Mouse (Mus musculus) cerebellum, adult 9-11 months (tissue): Measurements from ENCODE around the gene Sbno2.
A peak's percentile ranks its signal among the peaks of the same experiment; 100 is the strongest.

Source experiments
- DNase-seq: peaks from one replicate; pipeline ENCODE4 v3.0.0; 2022

Gene Sbno2

DNA sequence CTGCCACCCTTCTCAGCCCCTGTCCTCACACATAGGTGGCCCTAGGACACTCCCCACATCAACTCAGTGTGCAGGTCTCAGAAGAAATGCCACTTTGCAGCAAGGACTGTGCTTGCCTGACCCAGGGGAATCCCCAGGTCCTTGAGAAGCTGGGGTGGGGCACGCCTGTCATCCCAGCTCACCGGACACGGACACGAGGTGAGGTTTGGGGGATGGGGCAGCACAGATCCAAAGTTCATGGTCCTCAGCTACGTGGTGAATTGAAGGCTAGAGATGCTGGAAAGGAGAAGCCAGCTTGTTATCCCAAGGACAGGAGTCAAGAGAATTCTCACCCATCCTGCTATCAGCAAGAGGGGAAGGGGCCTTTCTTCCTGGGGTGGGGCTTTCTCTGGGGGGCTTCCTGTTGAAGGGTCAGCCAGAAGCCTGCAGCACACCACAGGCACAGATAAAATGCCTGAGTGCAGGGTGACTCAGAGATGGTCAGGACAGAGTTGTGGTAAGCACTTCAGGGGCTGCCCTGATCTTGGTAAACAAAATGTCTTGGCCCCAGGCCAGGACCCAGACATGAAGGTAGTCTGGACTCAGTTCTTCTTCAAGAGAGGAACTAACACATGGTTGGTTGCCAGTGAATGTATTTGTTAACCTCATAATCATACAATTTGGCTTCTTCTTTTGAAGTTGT, 72.4 kb downstream of the Sbno2 start:
- DNase-seq = peak; percentile 44

DNA sequence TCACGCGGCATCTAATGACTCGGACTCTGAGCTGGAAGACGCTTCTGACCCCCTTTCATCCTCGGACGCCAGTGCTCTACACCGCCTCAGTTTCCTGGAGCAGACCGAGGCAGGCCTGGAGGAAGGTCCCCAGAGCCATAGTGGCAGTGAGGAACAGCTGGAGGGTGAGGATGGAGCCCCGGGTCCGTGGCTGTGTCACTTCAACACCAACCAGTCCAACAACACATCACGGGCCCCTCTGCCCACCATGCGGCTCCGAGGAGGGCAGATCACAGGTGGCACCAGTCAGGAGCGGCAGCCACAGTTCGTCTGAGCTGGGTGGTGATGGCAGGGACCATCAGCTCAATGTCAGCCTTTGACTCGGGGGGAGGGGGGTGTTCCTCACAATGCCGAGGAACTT, 74.6 kb downstream of the Sbno2 start:
- no peak for DNase-seq

DNA sequence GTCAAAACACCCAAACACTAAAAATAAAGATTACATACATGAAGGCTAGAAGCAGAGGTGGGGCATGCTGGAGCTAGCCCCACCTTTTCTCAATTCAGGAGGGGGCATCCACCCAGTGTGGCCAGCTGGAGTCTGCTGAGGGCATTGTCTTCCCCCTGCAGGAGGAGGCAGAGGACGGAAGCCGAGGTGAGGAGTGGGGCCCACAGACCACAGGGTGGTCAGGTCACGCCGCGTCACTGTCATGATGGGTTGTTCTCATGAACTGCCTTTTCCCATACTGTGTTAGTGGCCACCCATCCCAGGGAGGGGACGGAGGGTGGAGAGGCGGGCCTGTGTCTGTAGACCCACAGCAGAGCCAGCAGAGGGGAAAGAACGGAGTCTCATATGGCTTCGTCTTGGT, 75.2 kb downstream of the Sbno2 start:
- no peak for DNase-seq

DNA sequence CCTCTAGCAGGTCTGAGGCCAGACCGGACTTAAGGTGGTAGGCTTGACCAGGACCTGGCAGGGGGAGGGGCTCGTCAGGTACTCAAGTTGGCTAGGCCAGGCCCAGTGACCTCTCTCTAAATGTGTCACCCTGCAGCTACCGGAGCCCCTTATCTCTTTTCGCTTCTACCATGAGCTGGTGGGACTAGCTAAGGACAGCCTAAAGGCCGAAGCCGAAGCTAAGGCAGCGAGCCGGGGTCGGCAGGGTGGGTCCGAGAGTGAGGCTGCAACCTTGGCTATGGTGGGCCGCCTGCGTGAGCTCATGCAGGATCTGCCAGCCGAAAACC, 76.9 kb downstream of the Sbno2 start:
- no peak for DNase-seq

DNA sequence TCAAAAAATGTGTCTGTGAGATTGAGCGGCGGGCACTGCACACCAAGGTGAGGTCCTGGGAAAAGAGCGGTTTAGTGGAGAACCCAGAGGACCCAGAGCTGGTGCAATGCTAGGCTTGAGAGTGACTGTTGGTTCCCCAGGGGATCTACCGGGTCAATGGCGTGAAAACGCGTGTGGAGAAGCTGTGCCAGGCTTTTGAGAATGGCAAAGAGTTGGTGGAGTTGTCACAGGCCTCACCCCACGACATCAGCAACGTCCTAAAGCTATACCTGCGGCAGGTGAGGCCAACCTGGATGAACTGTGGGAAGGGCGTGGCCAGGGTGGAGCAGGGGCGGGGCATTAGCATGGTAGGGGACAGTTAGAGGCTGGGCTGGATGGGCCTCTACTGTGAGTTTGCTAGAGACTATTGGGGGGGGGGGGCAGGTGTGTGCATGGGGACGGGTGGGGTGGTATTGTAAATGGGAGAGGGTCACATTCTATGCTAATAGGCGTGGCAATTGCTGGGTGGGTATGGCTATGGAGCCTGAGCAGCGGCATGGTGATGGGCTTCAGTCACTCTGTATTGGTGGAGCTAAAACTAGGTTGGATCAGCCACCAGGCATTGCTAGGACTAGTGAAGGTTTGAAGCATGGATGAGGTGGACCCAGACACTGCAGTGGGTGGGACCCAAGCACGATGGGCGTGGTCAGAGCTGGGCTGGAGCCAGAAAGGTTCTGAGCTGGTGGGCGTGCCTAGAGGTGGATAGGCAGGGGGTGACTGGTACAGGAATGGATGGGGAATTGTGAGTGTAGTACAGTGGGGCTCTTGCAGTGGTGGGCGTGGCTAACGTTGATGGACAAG, 77.5 kb downstream of the Sbno2 start:
- no peak for DNase-seq

DNA sequence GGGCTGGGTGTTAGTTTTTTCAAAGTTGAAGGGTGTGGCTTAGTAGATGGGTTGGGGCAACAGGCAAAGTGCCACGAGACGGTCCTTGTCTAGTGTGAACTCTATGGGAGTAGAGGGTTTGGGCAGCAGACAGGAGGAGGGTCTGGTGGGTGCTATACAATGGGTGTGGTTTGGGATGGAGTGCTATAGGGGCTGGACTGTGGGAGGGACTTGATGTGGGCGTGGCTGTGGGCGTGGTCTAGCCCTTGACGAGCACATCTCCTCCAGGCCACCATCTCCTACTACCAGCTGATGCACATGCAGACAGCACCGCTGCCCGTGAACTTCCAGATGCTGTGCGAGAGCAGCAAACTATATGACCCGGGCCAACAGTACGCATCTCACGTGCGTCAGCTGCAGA, 79.5 kb downstream of the Sbno2 start:
- DNase-seq = no peak

DNA sequence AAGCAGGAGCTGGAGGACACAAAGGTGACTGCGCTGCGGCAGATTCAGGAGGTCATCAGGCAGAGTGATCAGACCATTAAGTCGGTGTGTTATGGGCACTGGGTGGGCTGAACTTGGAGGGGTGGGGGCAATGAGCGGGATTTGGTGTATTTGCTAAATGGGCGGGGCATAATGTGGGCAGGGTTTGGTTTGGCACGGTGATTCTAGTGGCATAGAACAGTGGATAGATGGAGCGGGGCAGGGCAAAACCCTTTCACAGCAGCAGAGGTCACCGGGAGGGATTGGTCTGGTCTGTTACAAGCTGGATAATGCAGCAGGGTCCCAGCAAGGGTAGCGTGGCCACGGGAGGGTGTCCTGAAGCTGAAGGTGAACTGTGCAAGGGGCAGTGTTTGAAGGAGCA, 79.9 kb downstream of the Sbno2 start:
- DNase-seq = no peak

DNA sequence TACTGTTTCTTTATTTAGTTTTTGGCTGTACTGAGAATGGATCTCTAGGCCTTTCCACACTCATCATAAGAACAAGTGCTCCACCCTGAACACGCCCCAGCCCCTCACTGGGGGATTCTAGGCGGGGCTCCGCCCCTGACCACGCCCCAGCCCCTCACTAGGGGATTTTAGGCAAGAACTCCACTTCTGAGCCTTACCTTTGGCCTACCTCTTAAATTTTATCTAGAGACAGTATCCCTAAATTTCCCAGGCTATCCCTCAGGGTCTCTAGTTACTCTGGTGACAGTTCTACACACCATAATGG, 80.4 kb downstream of the Sbno2 start:
- DNase-seq = no peak

DNA sequence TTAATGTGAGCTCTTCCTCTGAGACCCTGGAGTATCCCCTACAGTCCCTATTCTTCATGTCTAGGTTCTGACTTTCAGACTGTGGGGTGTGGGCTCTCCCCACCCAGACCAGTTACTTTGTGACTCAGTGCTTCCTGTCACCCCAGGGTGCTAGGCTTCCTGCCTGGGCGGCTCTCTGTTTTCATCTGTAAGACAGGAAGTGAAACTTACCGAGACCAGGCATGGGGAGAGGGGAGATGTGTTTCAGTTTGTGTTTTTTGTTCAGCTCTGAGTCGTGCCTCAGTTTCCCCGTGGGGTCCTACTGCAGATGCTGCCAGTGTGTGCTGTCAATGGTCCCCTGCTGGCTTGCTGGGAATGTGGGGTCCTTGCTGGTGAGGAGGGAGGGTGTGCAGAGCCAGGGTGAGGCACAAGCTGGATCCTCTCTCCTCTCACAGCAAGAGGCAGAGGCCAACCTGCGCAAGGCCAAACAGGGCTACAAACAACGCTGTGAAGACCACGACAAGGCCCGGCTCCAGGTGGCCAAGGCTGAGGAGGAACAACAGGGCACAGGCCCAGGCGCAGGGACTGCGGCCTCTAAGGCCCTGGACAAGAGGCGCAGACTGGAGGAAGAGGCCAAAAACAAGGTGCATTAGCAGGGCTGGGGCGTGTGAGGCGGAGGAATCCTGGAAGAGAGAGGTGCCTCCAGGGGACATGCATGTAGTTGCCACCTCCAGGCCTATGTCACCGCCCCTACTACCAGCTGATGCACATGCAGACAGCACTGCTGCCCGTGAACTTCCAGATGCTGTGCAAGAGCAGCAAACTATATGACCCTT, 80.9 kb downstream of the Sbno2 start:
- DNase-seq = no peak

DNA sequence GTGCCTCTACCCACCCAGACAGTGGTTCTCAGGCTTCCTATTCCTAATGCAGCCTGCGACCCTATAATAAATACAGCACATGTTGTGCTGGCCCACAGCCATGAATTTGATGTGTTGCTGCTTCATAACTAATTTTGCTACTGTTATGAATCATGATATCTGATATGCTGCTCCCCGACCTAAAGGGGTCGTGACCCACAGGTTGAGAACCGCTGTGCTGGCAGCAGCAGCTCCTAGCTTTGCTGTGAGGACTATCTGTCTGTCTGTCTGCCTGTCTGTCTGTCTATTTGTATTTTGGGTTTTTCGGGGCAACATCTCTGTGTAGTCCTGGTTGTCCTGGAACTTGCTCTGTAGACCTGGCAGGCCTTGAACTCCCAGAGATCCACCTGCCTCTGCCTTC, 81.6 kb downstream of the Sbno2 start:
- DNase-seq = no peak

DNA sequence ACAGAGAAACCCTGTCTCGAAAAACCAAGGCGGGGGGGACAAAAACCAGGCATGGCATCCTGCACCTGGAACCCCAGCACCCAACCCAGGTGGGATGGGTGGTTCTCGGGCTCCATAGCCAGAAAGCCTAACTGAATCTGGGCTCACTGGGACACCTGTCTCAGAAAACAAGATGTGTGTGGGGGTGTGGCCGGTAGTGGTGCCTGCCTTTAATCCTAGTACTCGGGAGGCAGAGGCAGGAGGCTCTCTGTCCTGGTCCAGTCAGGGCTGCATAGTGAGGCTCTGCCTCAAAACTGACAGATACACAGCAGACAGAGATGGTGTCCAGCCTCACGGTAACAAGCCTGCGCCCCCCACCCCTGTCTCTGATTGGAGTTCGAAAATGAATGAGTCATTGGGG, 82.6 kb downstream of the Sbno2 start:
- no peak for DNase-seq

DNA sequence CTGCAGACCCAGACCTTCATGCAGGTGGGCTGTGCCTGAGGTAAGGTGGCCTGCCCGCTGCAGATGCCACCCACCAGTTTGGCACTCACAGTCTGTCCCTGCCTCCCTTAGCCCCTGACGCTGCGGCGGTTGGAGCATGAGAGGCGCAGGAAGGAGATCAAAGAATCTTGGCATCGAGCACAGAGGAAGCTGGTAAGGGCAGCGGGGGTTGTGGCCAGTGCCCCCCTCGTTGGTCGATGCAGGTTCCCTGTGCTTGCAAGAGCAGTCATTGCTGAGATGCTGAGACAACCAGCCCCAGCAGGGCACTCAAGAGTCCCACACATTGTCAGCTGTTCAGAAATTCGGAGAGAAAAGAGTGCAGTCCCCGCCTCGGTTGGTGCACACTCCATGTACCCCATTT, 83.2 kb downstream of the Sbno2 start:
- no peak for DNase-seq

DNA sequence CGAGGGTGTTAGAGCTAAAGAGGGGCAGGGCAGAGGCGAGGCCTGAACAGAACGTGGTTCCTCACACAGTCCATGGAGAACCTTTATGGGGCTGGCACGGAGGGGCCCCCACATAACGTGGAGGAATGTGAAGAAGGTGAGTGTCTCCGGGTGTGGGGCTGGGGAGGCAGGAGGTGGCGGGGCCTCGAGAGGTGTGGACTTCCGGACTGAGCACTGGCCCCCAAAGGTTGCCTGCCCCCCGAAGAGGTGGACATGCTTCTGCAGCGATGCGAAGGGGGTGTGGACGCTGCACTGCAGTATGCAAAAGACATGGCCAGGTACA, 84.1 kb downstream of the Sbno2 start:
- DNase-seq = no peak

DNA sequence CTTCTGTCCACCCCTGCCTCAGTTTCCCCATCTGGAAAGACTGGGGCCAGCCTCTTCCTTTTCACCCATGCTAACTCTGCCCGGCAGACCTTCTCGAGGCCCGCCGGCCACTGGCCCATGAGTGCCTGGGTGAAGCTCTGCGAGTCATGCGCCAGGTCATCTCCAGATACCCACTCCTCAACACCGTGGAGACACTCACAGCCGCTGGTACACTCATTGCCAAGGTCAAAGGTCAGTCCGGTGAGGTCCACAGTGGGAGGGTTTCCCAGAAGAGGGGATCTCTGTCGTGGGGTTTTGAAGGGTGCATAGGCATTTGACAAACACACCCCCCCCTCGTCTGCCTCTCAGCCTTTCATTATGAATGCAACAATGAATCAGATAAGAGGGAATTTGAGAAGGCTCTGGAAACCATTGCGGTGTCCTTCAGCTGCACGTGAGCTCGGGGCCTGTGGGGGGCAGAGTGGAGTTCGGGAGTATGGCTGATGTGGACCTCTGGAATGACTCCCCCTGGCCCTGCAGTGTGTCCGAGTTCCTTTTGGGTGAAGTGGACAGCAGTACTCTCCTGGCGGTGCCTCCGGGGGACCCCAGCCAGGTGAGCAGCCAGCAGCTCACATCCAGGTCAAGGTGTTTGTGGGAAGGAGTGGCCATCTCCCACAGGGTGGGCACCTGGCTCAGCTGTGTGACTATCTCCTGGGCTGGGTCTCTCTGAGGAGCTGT, 84.6 kb downstream of the Sbno2 start:
- no peak for DNase-seq

DNA sequence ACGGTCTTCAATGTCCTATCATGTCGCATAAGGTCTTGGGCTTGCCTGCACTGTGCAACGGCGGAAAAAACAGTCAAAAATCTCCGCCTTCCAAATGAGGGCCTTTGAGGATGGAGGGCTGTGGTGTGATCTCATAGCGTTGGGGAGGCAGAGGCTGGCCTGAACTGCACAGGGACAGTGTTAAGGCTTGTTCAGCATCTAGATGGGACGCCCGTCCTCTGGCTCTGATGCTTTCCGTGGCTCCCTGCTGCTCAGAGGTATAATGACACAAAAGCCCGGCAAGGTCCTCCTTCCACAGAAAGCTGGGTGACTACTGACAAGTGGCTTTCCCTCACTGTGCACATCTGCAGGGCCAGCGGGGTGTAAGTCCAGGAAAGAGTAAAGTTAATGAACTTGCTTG, 85.2 kb downstream of the Sbno2 start:
- DNase-seq = no peak

DNA sequence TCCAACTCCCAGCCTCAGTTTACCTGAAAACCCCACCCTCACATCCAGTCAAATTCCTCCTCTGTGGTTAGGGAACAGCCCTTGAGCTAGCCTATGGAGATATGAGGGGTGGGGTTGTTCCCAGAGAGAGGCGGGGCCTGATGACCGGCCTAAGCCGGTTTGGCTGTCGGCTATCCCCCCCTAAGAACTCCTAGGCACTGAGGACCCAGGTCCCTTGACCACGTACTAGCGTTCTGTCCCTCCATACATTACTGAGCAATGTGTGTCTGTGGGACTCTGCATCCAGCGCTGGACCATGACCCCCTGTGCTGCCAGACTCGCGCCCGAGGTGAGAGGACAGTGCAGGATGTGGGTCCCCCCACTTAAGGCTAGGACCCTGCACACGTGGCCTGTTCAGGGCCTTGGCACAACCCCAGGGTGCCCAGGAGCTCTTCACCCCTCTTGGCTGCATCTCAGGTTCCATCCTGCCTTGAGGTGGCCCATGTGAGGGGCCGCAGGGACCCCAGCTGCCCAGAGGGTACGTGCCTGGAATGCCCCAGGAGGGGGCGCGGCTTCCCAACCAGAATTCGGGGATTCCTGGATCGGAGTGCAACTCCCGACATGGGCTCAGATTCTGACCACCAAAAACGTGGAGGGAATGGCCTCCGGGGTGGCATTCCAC, 85.8 kb downstream of the Sbno2 start:
- no peak for DNase-seq

DNA sequence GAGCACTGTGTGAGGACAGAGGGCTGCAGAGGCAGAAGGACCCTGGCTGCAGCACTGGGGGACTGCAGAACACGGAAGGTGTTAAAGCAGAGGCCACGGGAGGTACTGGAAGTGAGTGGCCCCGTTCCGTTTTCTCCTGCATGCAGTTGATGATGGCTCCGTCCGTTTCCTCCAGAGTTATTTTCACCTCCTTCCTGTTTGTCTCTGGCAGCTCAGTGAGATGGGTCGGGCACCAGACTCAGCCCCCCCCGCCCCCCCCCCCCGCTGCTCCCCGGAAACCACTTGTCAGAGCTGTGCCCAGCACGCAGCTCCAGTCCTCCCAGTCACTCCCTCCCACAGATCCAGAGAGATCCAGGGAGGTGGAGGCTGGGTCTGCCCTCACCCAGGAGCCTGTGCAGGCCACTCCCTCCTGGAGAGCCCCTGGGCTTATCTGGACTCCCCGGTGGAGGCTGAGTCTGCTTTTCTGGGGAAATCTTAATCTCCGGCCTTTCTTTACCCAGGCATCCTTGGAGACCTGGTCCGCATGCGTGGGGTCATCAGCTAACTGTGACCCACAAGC, 86.6 kb downstream of the Sbno2 start:
- no peak for DNase-seq

DNA sequence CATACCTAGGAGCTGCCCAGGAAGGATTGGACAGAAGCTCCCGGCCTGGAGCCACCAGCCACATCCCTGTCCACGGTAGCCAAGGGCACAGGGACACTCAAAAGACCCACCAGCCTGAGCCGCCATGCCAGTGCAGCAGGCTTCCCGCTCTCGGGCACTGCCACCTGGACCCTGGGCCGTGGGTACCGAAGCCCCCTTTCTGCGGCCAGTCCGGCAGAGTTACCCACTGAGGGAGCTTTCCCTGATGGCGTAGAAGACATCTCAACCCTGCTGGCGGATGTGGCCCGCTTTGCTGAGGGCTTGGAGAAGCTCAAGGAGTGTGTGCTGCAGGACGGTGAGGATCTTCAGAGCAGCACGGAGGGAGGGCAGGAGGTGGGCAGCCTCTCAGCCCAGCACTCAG, 87.6 kb downstream of the Sbno2 start:
- DNase-seq = no peak

DNA sequence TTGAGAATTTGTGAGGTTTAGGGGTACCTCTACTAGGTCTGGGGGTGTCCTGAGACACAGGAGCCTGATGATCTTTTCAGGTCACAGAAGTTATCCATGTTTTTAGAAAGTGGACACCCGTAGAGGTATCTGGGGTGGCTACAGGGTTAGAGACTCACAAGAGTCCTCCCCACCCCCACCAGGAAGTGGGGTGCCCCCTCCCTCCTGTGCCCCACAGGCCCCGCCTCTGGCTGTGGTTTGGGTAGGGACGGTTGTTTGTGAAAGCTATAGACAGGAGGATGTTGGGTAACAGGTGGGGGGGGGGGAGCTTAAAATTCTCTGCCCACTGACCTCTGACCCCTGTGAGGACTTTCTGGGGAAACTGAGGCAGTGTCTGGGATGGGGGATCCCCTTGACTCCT, 88.0 kb downstream of the Sbno2 start:
- DNase-seq = no peak

DNA sequence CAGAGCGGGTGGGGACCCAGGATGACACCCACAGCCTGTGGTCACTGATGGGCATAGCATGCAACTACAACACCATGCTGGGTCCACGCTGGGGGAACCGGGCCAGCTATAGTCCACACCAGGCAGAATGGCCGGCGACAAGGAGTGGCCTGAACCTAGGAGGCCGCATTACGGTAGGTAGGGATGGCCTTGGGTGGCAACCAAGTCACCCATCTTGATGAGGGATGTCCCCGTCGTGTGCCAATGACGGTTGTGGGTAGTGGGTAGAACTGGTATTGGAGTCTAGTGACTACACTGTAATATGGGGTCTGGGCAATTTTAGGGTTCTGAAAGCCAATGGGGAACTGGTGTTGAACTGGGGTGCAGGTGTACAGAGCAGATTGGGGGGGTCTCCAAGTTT, 88.4 kb downstream of the Sbno2 start:
- DNase-seq = no peak

DNA sequence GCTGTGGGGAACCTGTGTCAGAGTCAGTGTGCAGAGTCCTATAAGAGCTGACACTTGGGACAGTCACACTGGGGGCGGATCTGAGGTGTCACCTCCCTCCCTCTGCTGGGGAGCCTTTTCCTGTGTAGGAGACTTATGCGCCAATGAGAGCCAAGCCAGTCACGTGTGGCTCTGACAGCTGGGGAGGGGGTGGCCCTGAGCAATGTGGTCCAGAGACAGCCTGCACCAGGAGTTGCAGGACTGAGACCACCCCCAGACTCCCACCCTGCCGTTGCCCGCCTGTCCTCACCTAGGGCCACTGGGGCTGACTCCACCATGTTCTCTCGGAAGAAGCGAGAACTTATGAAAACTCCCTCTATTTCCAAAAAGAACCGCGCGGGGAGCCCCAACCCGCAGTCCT, 88.9 kb downstream of the Sbno2 start, which contains the start of gene Arhgap45:
TSS of gene Arhgap45 (plus strand) at position 143 of the 400 bp plus-strand sequence.
- DNase-seq = no peak

DNA sequence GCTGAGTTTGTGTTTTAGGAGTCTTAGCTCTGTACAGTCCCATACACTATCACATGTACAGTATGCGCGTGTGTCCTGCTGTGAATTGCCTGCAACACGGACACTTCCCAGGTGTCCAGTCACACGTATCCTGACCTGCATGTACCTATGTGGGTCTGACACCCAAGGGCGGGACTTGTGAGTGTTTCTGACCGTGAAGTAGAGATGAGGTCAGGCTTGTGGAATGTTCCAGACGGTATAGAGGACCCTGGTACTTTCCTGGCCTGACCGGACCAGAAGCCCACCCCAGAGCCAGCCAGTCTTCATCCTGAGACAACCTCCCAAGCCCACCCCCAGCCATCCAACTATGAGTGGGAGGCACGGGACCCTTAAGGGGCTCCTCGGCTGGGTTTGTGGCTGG, 89.8 kb downstream of the Sbno2 start:
- no peak for DNase-seq
